Mouse (Mus musculus) limb, embryonic 14.5 days (tissue): Measurements from ENCODE around the gene Gstm7. TPM values are rescaled to one million over a fixed set of nuclear protein-coding genes. Genes with fewer than 3 reads are reported as not detected.

ENCODE experiments used
- ATAC-seq: fragments of 200-750 bp; cut with Nextera tagmentation; 2 replicates; pipeline ENCODE4 v1.8.0; 2017; ENCODE audit warnings: low read depth, moderate number of reproducible peaks, moderate TSS enrichment; ENCODE audit not compliant: low FRiP score
- DNase-seq: peaks from one replicate; pipeline ENCODE4 v3.0.0-alpha.2; 2015; ENCODE audit warnings: low spot score
- H3K27ac ChIP-seq: fragments of 300-500 bp; sonication (generic); replicated peaks from 2 replicates; pipeline ENCODE4 v1.5.1; 2014; ENCODE audit warnings: low read depth, mild to moderate bottlenecking, low read length, moderate library complexity, mixed read lengths
- H3K27me3 ChIP-seq: fragments of 300-500 bp; sonication (generic); 2 replicates; pipeline ENCODE4 v1.6.1; 2014; ENCODE audit warnings: low read length, mixed read lengths; ENCODE audit not compliant: control insufficient read depth, insufficient read depth
- H3K36me3 ChIP-seq: fragments of 300-500 bp; sonication (generic); 2 replicates; pipeline ENCODE4 v1.6.1; 2014; ENCODE audit warnings: mild to moderate bottlenecking, low read length, moderate library complexity, mixed read lengths; ENCODE audit not compliant: control insufficient read depth, insufficient read depth
- H3K4me1 ChIP-seq: fragments of 300-500 bp; sonication (generic); 2 replicates; pipeline ENCODE4 v1.6.1; 2014; ENCODE audit warnings: antibody characterized with exemption, low read length, mixed read lengths; ENCODE audit not compliant: control insufficient read depth, insufficient read depth
- H3K4me2 ChIP-seq: fragments of 300-500 bp; sonication (generic); replicated peaks from 2 replicates; pipeline ENCODE4 v1.6.1; 2014; ENCODE audit warnings: low read depth, mild to moderate bottlenecking, low read length, moderate library complexity; ENCODE audit not compliant: severe bottlenecking
- H3K4me3 ChIP-seq: fragments of 300-500 bp; sonication (generic); replicated peaks from 2 replicates; pipeline ENCODE4 v1.5.1; 2014; ENCODE audit warnings: low read length
- H3K9ac ChIP-seq: fragments of 300-500 bp; sonication (generic); 2 replicates; pipeline ENCODE4 v1.6.1; 2014; ENCODE audit warnings: mild to moderate bottlenecking, low read depth, low read length, moderate library complexity; ENCODE audit not compliant: severe bottlenecking
- H3K9me3 ChIP-seq: fragments of 300-500 bp; sonication (generic); 2 replicates; pipeline ENCODE4 v1.6.1; 2016; ENCODE audit warnings: low read length; ENCODE audit not compliant: control insufficient read depth
- POLR2A ChIP-seq: fragments of 200-500 bp; IDR thresholded peaks from 2 replicates; pipeline ENCODE4 v1.8.0; 2012; ENCODE audit warnings: inconsistent platforms, mild to moderate bottlenecking, moderate library complexity, borderline replicate concordance; ENCODE audit not compliant: insufficient read depth, insufficient read length; ENCODE audit errors: extremely low read depth
- WGBS: fragments of 180-500 bp; shearing (Covaris S2); extraction: QIAGEN DNeasy Blood & Tissue Kit; methylation state at CpG from one replicate; pipeline ENCODE4 v1.1.7; 2014; 5-methylcytosine and 5-hydroxymethylcytosine counted together
- polyA plus RNA-seq, 2 experiments: library from polyadenylated mRNA; depleted of rRNA in 1 of 2; stranded (reverse) in 1 of 2; unstranded in 1 of 2; fragments of >200 nt; fragmentation: Nextera tagmentation in 1 of 2; extraction: Ambion mirVana in 1 of 2; gene quantifications; 2 replicates each; pipeline versions ENCODE4 v1.2.1 to v1.2.3; 2012 to 2014

The Gstm7 gene
- polyA plus RNA-seq, 2 experiments: 17.5 to 19.8 TPM

GRCm38 (mm10) chr3:107935888-107936287, 4.3 kb upstream of the Gstm7 start:
- no peak for TF ChIP-seq POLR2A
- Histone ChIP-seq H3K27me3 (no peaks in the 10 kb centered on the region), H3K36me3 (no peaks in the 10 kb centered on the region), H3K4me1 (peaks cover 4% of the 10 kb centered on the region; the same call in 1 of the 2 replicates), H3K27ac (no peak overlapping the region), H3K9ac (no peak overlapping the region), H3K4me2 (no peak overlapping the region), H3K9me3 (no peaks in the 10 kb centered on the region), H3K4me3 (no peak overlapping the region)
- no peak for ATAC-seq
- no peak for DNase-seq
- 58% methylated on average over 3 of the region's 3 CpGs for WGBS

- ATAC-seq: no peak
- 77% methylated on average over 3 of the region's 3 CpGs for WGBS
- Histone ChIP-seq H3K4me2 (no peak overlapping the region), H3K27me3 (no peaks in the 10 kb centered on the region), H3K4me1 (peaks cover 4% of the 10 kb centered on the region; the same call in 1 of the 2 replicates), H3K36me3 (no peaks in the 10 kb centered on the region), H3K9me3 (no peaks in the 10 kb centered on the region), H3K9ac (no peak overlapping the region), H3K27ac (no peak overlapping the region), H3K4me3 (no peak overlapping the region)
- TF ChIP-seq POLR2A: no peak
- DNase-seq: no peak
These were observed 3.7 kb upstream of the Gstm7 start for GRCm38 (mm10) chr3:107935268-107935667.

- Histone ChIP-seq H3K27me3 (no peaks in the 10 kb centered on the region), H3K9me3 (no peaks in the 10 kb centered on the region), H3K27ac (no peak overlapping the region), H3K4me2 (no peak overlapping the region), H3K4me3 (no peak overlapping the region), H3K36me3 (no peaks in the 10 kb centered on the region), H3K4me1 (peaks cover 4% of the 10 kb centered on the region; the same call in 1 of the 2 replicates), H3K9ac (no peak overlapping the region)
- TF ChIP-seq POLR2A: no peak
- ATAC-seq (no peak), DNase-seq (no peak)
- WGBS: 72% methylated on average over 6 of the region's 6 CpGs
These were observed 511 bp upstream of the Gstm7 start for GRCm38 (mm10) chr3:107932128-107932527.

GRCm38 (mm10) chr3:107931134-107931533, 483 bp downstream of the Gstm7 start:
- no peak for DNase-seq
- Histone ChIP-seq H3K9ac (no peak overlapping the region), H3K27ac (0 out of 2 replicates have a peak overlapping the region, but pooled peaks have one; percentile 19), H3K4me2 (peak overlapping the region; percentile 53), H3K27me3 (no peaks in the 10 kb centered on the region), H3K36me3 (no peaks in the 10 kb centered on the region), H3K4me3 (peak overlapping the region; percentile 31), H3K9me3 (no peaks in the 10 kb centered on the region), H3K4me1 (peaks cover 4% of the 10 kb centered on the region; the same call in 1 of the 2 replicates)
- no peak for ATAC-seq
- 88% methylated on average over 2 of the region's 2 CpGs for WGBS
- TF ChIP-seq POLR2A: no peak

GRCm38 (mm10) chr3:107929731-107930130, 1.9 kb downstream of the Gstm7 start:
- ATAC-seq (no peak), DNase-seq (no peak)
- no peaks in the 10 kb centered on the region for H3K36me3 ChIP-seq
- H3K9me3 ChIP-seq: no peaks in the 10 kb centered on the region
- peaks cover 4% of the 10 kb centered on the region; the same call in 1 of the 2 replicates for H3K4me1 ChIP-seq
- H3K27ac ChIP-seq: no peak overlapping the region
- TF ChIP-seq POLR2A: no peak
- 79% methylated on average over 4 of the region's 4 CpGs for WGBS
- no peaks in the 10 kb centered on the region for H3K27me3 ChIP-seq
- H3K4me3 ChIP-seq: no peak overlapping the region
- H3K4me2 ChIP-seq: no peak overlapping the region
- H3K9ac ChIP-seq: no peak overlapping the region

- no peak for TF ChIP-seq POLR2A
- Histone ChIP-seq H3K4me1 (peaks cover 4% of the 10 kb centered on the region; the same call in 1 of the 2 replicates), H3K36me3 (no peaks in the 10 kb centered on the region), H3K4me3 (no peak overlapping the region), H3K27ac (no peak overlapping the region), H3K9ac (no peak overlapping the region), H3K4me2 (no peak overlapping the region), H3K27me3 (no peaks in the 10 kb centered on the region), H3K9me3 (no peaks in the 10 kb centered on the region)
- DNase-seq (no peak), ATAC-seq (no peak)
- 75% methylated on average over 4 of the region's 4 CpGs for WGBS
These were observed 2.4 kb downstream of the Gstm7 start for GRCm38 (mm10) chr3:107929243-107929642.
